Mouse (Mus musculus): ENCODE results near the gene Ugt1a1.

The Ugt1a1 gene

GRCm38 (mm10) chr1:88235046-88235893, 23.5 kb downstream of the Ugt1a1 start:
- peak in 1 of 2 experiments; percentile 24 for DNase-seq

GRCm38 (mm10) chr1:88235894-88236415, 24.2 kb downstream of the Ugt1a1 start:
- peak in 1 of 2 experiments; percentile 2 for DNase-seq

- peak in 1 of 2 experiments; percentile 17 for DNase-seq
Measured at GRCm38 (mm10) chr1:88237311-88237710, 25.6 kb downstream of the Ugt1a1 start.

GRCm38 (mm10) chr1:88238771-88239170, 27.0 kb downstream of the Ugt1a1 start:
- DNase-seq, result peak in 1 of 2 experiments; percentile 32

GRCm38 (mm10) chr1:88240072-88240471, 28.3 kb downstream of the Ugt1a1 start:
- DNase-seq, result peak in 1 of 2 experiments; percentile 8

GRCm38 (mm10) chr1:88240579-88240978, 28.8 kb downstream of the Ugt1a1 start:
- peak in 1 of 2 experiments; percentile 18 for DNase-seq

GRCm38 (mm10) chr1:88243861-88244260, 32.1 kb downstream of the Ugt1a1 start:
- peak in 1 of 2 experiments; percentile 22 for DNase-seq

GRCm38 (mm10) chr1:88245881-88246280, 34.1 kb downstream of the Ugt1a1 start:
- DNase-seq, result peak in 1 of 2 experiments; percentile 16

- no peak for DNase-seq
Measured at GRCm38 (mm10) chr1:88246386-88246785, 34.6 kb downstream of the Ugt1a1 start.

GRCm38 (mm10) chr1:88247660-88248059, 35.9 kb downstream of the Ugt1a1 start:
- DNase-seq, result peak in 1 of 2 experiments; percentile 16

- DNase-seq, result no peak
Measured at GRCm38 (mm10) chr1:88248658-88249057, 36.9 kb downstream of the Ugt1a1 start.

- DNase-seq, result no peak
Measured at GRCm38 (mm10) chr1:88249596-88249995, 37.8 kb downstream of the Ugt1a1 start.

GRCm38 (mm10) chr1:88250023-88250422, 38.3 kb downstream of the Ugt1a1 start:
- DNase-seq, result no peak

GRCm38 (mm10) chr1:88253106-88253505, 41.3 kb downstream of the Ugt1a1 start:
- DNase-seq, result peak in 1 of 2 experiments; percentile 36

GRCm38 (mm10) chr1:88253540-88253939, 41.8 kb downstream of the Ugt1a1 start:
- no peak for DNase-seq

- peak in 1 of 2 experiments; percentile 32 for DNase-seq
Measured at GRCm38 (mm10) chr1:88254793-88255465, 43.2 kb downstream of the Ugt1a1 start.

GRCm38 (mm10) chr1:88255466-88255857, 43.7 kb downstream of the Ugt1a1 start:
- no peak for DNase-seq

GRCm38 (mm10) chr1:88255989-88256754, 44.4 kb downstream of the Ugt1a1 start:
- peak in 1 of 2 experiments; percentile 33 for DNase-seq

- DNase-seq, result no peak
Measured at GRCm38 (mm10) chr1:88256886-88257663, 45.3 kb downstream of the Ugt1a1 start.

- peak in 1 of 2 experiments; percentile 21 for DNase-seq
Measured at GRCm38 (mm10) chr1:88257681-88258080, 45.9 kb downstream of the Ugt1a1 start.

- DNase-seq, result no peak
Measured at GRCm38 (mm10) chr1:88258361-88258760, 46.6 kb downstream of the Ugt1a1 start.

All from spleen, adult 18-20 months (tissue).